Mouse (Mus musculus): Measurements from ENCODE around the gene Gm3500. TPM values are rescaled to one million over a fixed set of nuclear protein-coding genes. Genes with fewer than 3 reads are reported as not detected.
"Not testable (repeated sequence)": the region's sequence is repeated elsewhere in the genome, so short reads cannot be mapped to it uniquely, and the experiment has no call there.

The Gm3500 gene
- not detected in 2 replicates for polyA plus RNA-seq (2012; rRNA removed)

DNA sequence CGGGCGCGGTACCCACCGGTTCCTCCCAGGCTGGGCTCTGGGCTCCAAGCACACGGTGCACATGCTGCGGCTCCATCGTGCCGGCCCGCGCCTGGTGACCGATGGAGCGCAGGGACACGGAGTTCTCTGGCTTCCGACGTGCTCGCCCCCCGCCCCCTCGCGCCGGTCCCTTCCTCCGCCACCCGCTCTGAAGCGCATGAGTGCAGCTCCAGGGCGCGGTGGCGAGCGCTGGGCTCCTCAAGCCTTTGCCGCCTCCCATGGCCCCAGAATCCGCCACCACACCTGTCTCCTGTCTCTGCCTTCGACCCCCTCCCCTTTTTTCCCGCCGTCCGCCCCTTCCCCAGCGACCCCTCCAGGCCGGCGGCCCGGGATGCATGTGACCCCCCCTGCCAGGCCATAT lies at the start of gene Gm3500:
Gm3500 (minus strand) TSS at position 101 of the 400 bp plus-strand sequence.
- H3K36me3 ChIP-seq (ENCODE audit: control insufficient read depth, insufficient read depth, low read length); H3K4me1 ChIP-seq (ENCODE audit: control insufficient read depth, insufficient read depth, insufficient read length, low read length); H3K27me3 ChIP-seq (ENCODE audit: control insufficient read depth, insufficient read depth, low read length); H3K27ac ChIP-seq (ENCODE audit: insufficient read depth, low read depth, low read length); H3K4me3 ChIP-seq (ENCODE audit: low read depth, low read length): not testable (repeated sequence)
- WGBS = no CpG with 5 or more reads among the region's 37 CpGs

- not testable (repeated sequence) for H3K4me3 ChIP-seq (ENCODE audit: low read depth, low read length); H3K36me3 ChIP-seq (ENCODE audit: control insufficient read depth, insufficient read depth, low read length); H3K27ac ChIP-seq (ENCODE audit: insufficient read depth, low read depth, low read length); H3K4me1 ChIP-seq (ENCODE audit: control insufficient read depth, insufficient read depth, insufficient read length, low read length); H3K27me3 ChIP-seq (ENCODE audit: control insufficient read depth, insufficient read depth, low read length)
- no CpG with 5 or more reads among the region's 2 CpGs for WGBS
These were observed 54.0 kb downstream of the Gm3500 start, which contains the start of gene Gm3542 for GRCm38 (mm10) chr14:5334828-5335227. Gene Gm3542 (minus strand): TSS chr14:5334928.

Other genes starting within 250 kb of the Gm3500 start
- not detected in 2 replicates for gene Gm3317, start 224.5 kb downstream of the Gm3500 start, polyA plus RNA-seq (2012; rRNA removed)
- not detected in 2 replicates for gene Gm8271, start 203.3 kb downstream of the Gm3500 start, polyA plus RNA-seq (2012; rRNA removed)
- not detected in 2 replicates for gene Gm3526, start 128.5 kb downstream of the Gm3500 start, polyA plus RNA-seq (2012; rRNA removed)
- not detected in 2 replicates for gene Gm3542, start 54.1 kb downstream of the Gm3500 start, polyA plus RNA-seq (2012; rRNA removed)
- gene Gm3194, start 66.4 kb upstream of the Gm3500 start, polyA plus RNA-seq (2012; rRNA removed) = not detected in 2 replicates
- gene Gm8246, start 88.8 kb upstream of the Gm3500 start, polyA plus RNA-seq (2012; rRNA removed) = not detected in 2 replicates
- not detected in 2 replicates for gene Gm3187, start 95.2 kb upstream of the Gm3500 start, polyA plus RNA-seq (2012; rRNA removed)
- not detected in 2 replicates for gene Gm3488, start 112.6 kb upstream of the Gm3500 start, polyA plus RNA-seq (2012; rRNA removed)
- gene Gm3532, start 149.4 kb upstream of the Gm3500 start, polyA plus RNA-seq (2012; rRNA removed) = not detected in 2 replicates
- not detected in 2 replicates for gene Gm8265, start 244.0 kb upstream of the Gm3500 start, polyA plus RNA-seq (2012; rRNA removed)

All from small intestine, adult 2 months (tissue).